Mouse (Mus musculus): ENCODE measurements around the gene Tagln. TPM values are rescaled to one million over a fixed set of nuclear protein-coding genes. Genes with fewer than 3 reads are reported as not detected.
A peak's percentile ranks its signal among the peaks of the same experiment; 100 is the strongest.

Gene Tagln
- total and polyA plus RNA-seq, 3 experiments, result 0.42 to 1.1 TPM; not detected in 1

- no peak for TF ChIP-seq CHD2 (IDR thresholded peaks at IDR 0.05; ENCODE audit: low read length)
- TF ChIP-seq SMC3 (IDR thresholded peaks at IDR 0.05; ENCODE audit: low read depth, low read length), result no peak
- TF ChIP-seq BHLHE40 (IDR thresholded peaks at IDR 0.05; ENCODE audit: borderline replicate concordance, low read depth, low read length), result no peak
- TF ChIP-seq MAX (IDR thresholded peaks at IDR 0.05; ENCODE audit: low read length), result no peak
- Histone ChIP-seq H3K4me1 (ENCODE audit: control insufficient read depth in 1 of 2, insufficient read depth in 2 of 2, low read length in 2 of 2) (no peaks in the 10 kb centered on the region), H3K4me3 (ENCODE audit: control insufficient read depth in 1 of 2, insufficient read depth in 1 of 2, low read depth in 2 of 2, low read length in 2 of 2) (no peak overlapping the region), H3K9ac (ENCODE audit: control insufficient read depth, low read depth, low read length, poor library complexity, severe bottlenecking) (no peak overlapping the region), H3K36me3 (ENCODE audit: control insufficient read depth in 1 of 2, insufficient read depth in 2 of 2, low read length in 2 of 2) (no peaks in the 10 kb centered on the region; a peak in 1 of 4 replicates), H3K79me2 (ENCODE audit: control insufficient read depth, insufficient read depth, low read length, poor library complexity) (no peaks in the 10 kb centered on the region), H3K27me3 (ENCODE audit: control insufficient read depth in 1 of 2, insufficient read depth in 2 of 2, low read length in 2 of 2) (no peaks in the 10 kb centered on the region), H3K27ac (ENCODE audit: control insufficient read depth, low read depth, low read length) (no peak overlapping the region), H3K9me3 (replicated peaks; ENCODE audit: insufficient read depth, low read length) (no peaks in the 10 kb centered on the region)
- DNase-seq (ENCODE audit: low read depth, low spot score), result no peak
These were observed 2.2 kb upstream of the Tagln start for GRCm38 (mm10) chr9:45938088-45938487.

- H3K36me3 ChIP-seq (ENCODE audit: control insufficient read depth in 1 of 2, insufficient read depth in 2 of 2, low read length in 2 of 2), result no peaks in the 10 kb centered on the region
- H3K9me3 ChIP-seq (replicated peaks; ENCODE audit: insufficient read depth, low read length), result no peaks in the 10 kb centered on the region
- DNase-seq (ENCODE audit: low read depth, low spot score), result peak; percentile 59
- H3K27ac ChIP-seq (ENCODE audit: control insufficient read depth, low read depth, low read length), result no peak overlapping the region
- H3K9ac ChIP-seq (ENCODE audit: control insufficient read depth, low read depth, low read length, poor library complexity, severe bottlenecking), result no peak overlapping the region
- H3K79me2 ChIP-seq (ENCODE audit: control insufficient read depth, insufficient read depth, low read length, poor library complexity), result no peaks in the 10 kb centered on the region
- no peaks in the 10 kb centered on the region for H3K27me3 ChIP-seq (ENCODE audit: control insufficient read depth in 1 of 2, insufficient read depth in 2 of 2, low read length in 2 of 2)
- peak; percentile 54 for TF ChIP-seq SMC3 (IDR thresholded peaks at IDR 0.05; ENCODE audit: low read depth, low read length)
- TF ChIP-seq TAL1 (IDR thresholded peaks at IDR 0.05; ENCODE audit: low read length), result no peak
- no peak for TF ChIP-seq UBTF (IDR thresholded peaks at IDR 0.05; ENCODE audit: borderline replicate concordance, insufficient read depth, low read depth, low read length)
- TF ChIP-seq RAD21 (IDR thresholded peaks at IDR 0.05; ENCODE audit: low read depth, low read length), result peak; percentile 60
- TF ChIP-seq CTCF (IDR thresholded peaks at IDR 0.05 in 2 of 3, conservative IDR thresholded peaks at IDR 0.05 in 1 of 3; ENCODE audit: control insufficient read depth in 1 of 3, insufficient read depth in 1 of 3, low read depth in 2 of 3, low read length in 3 of 3, poor library complexity in 1 of 3, severe bottlenecking in 1 of 3), result peak; percentile 50 to 66 (median 57)
- peak; percentile 25; the same call in 1 of the 2 replicates for TF ChIP-seq ZC3H11A (IDR thresholded peaks at IDR 0.05; ENCODE audit: low read depth, low read length)
- TF ChIP-seq GATA1 (IDR thresholded peaks at IDR 0.05; ENCODE audit: low read depth, low read length), result no peak
- no peak for TF ChIP-seq ZMIZ1 (IDR thresholded peaks at IDR 0.05; ENCODE audit: low read depth, low read length)
- no peaks in the 10 kb centered on the region for H3K4me1 ChIP-seq (ENCODE audit: control insufficient read depth in 1 of 2, insufficient read depth in 2 of 2, low read length in 2 of 2)
- H3K4me3 ChIP-seq (ENCODE audit: control insufficient read depth in 1 of 2, insufficient read depth in 1 of 2, low read depth in 2 of 2, low read length in 2 of 2), result no peak overlapping the region
These were observed 1.0 kb upstream of the Tagln start for GRCm38 (mm10) chr9:45936883-45937282.

- TF ChIP-seq ELF1 (IDR thresholded peaks at IDR 0.05; ENCODE audit: low read depth, low read length) (no peak), MEF2A (IDR thresholded peaks at IDR 0.05; ENCODE audit: extremely low read depth, insufficient replicate concordance, low read depth, low read length, poor library complexity, severe bottlenecking) (no peak), HCFC1 (IDR thresholded peaks at IDR 0.05; ENCODE audit: low read depth, low read length) (no peak)
- no peaks in the 10 kb centered on the region for H3K27me3 ChIP-seq (ENCODE audit: control insufficient read depth in 1 of 2, insufficient read depth in 2 of 2, low read length in 2 of 2)
- no peak overlapping the region for H3K27ac ChIP-seq (ENCODE audit: control insufficient read depth, low read depth, low read length)
- no peaks in the 10 kb centered on the region for H3K36me3 ChIP-seq (ENCODE audit: control insufficient read depth in 1 of 2, insufficient read depth in 2 of 2, low read length in 2 of 2)
- no peaks in the 10 kb centered on the region for H3K4me1 ChIP-seq (ENCODE audit: control insufficient read depth in 1 of 2, insufficient read depth in 2 of 2, low read length in 2 of 2)
- H3K79me2 ChIP-seq (ENCODE audit: control insufficient read depth, insufficient read depth, low read length, poor library complexity), result no peaks in the 10 kb centered on the region
- no peak overlapping the region for H3K9ac ChIP-seq (ENCODE audit: control insufficient read depth, low read depth, low read length, poor library complexity, severe bottlenecking)
- H3K4me3 ChIP-seq (ENCODE audit: control insufficient read depth in 1 of 2, insufficient read depth in 1 of 2, low read depth in 2 of 2, low read length in 2 of 2), result no peak overlapping the region
- DNase-seq (ENCODE audit: low read depth, low spot score), result no peak
- H3K9me3 ChIP-seq (replicated peaks; ENCODE audit: insufficient read depth, low read length), result no peaks in the 10 kb centered on the region
These were observed 3.1 kb downstream of the Tagln start for GRCm38 (mm10) chr9:45932571-45933415.
